Mouse (Mus musculus) right cerebral cortex, postnatal 4 days (tissue): ENCODE measurements around the gene Ubap1.

ENCODE experiments used
- DNase-seq: peaks from one replicate; pipeline ENCODE4 v3.0.0-alpha.2; 2022

Gene Ubap1

DNA sequence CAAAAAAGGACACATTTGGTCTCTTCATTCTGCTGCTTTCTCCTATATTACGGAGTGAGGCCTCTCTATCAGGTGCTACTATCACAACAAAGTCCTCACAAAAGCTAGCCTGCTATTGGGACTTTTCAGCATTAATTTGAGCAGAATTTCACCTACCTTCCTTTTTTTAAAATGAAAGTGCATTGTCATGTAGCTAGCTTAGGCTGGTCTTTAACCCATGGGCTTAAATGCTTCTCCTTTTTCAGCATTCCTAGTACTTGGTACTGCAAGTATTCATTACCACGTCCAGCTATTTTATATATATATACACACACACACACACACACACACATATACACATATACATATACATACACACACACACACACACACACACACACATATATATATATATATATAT lies 9.9 kb downstream of the Ubap1 start:
- DNase-seq = no peak

DNA sequence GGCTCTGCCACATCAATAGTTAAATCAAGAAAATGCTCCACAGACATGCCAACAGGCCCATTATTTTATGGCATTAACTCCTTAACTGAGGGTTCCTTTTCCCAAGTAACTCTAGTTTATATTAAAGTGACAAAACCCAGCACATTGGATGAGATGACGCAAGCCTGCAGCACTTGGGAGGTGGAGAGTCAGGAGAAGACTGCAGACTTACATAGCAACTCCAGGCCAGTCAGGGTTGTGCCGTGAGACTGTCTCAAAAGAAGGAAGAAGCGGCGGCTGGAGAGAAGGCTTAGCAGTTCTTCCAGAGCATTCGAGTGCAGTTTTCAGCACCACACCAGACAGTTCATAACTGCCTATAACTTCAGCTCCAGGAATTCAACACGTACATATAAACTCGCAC lies 10.6 kb downstream of the Ubap1 start:
- no peak for DNase-seq

DNA sequence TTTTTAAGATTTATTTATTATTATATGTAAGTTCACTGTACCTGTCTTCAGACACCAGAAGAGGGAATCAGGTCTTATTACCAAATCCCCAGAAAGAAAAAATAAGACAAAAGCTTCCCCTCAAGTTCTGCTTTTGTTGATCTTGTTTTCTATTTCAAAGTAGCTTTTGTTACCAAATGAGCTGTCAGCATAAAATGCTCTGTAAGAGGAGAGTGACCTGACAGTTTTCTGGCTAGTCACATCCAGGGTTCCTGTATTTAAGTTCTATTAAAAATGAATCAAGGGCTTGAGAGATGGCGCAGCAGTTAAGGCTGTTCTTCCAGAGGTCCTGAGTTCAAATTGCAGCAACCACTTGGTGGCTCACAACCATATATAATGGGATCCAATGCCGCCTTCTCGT lies 12.3 kb downstream of the Ubap1 start:
- no peak for DNase-seq

DNA sequence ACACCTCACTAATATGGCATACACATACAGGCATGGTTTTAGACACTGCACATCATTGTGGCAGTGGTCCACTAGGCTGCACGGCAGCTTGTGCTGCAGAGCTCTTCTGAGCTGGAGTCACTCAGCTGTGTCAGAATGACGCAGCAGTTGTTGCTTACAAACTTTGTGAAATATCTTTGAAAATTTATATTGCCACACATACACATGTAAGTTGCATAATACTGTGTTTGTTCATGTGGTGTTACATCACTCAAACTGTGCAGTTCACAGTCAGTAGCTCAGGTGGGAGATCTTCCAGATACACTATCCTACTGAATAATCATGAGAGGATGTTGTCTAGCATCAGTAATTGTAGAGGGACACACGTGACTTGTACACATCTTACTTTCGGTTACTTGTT lies 19.4 kb downstream of the Ubap1 start:
- DNase-seq = no peak

DNA sequence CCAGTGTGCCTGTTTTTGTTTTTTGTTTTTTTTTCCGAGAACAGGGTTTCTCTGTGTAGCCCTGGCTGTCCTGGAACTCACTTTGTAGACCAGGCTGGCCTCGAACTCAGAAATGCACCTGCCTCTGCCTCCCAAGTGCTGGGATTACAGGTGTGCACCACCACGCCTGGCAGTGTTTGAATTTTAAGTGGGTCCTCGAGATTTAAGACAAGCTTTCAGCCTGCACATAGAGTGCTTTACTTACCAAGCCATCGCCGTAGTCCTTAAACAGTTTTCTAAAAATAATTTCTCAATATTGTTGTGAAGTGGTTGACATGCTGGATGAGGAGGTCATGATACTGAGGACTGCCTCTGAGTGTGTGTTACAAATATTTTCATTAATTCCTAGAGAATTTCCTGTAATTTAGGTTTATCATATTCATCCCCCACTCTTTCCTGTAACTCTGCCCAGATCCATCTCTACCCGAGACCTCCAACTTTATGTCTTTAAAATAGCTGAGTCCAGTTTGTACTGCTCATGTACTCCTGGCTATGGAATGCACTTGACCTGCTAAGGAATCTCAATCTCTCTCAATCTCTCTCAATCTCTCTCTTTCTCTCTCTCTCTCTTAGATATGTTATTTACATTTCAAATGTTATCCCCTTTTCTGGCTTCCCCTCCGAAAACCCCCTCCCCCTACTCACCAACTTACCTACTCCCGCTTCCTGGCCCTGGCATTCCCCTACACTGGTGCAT lies 21.1 kb downstream of the Ubap1 start:
- DNase-seq = no peak

DNA sequence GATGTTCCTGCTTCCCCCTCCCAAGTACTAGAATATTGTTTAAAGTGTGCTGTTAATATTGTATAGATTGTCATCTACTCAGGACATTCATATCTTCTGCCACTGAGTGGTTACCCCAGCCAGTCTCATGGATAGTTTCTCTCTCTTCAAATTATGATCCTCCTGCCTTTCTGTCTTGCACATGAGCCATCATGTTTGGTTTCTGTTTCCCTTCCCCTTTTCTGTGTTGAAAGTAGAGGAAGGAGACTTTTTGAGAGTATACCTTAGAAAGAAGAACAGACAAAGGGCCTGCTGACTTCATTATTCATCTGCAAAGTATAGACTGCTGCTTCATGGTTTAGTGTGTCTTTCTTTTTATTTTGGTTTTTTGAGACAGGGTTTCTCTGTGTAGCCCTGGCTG lies 28.8 kb downstream of the Ubap1 start:
- no peak for DNase-seq

DNA sequence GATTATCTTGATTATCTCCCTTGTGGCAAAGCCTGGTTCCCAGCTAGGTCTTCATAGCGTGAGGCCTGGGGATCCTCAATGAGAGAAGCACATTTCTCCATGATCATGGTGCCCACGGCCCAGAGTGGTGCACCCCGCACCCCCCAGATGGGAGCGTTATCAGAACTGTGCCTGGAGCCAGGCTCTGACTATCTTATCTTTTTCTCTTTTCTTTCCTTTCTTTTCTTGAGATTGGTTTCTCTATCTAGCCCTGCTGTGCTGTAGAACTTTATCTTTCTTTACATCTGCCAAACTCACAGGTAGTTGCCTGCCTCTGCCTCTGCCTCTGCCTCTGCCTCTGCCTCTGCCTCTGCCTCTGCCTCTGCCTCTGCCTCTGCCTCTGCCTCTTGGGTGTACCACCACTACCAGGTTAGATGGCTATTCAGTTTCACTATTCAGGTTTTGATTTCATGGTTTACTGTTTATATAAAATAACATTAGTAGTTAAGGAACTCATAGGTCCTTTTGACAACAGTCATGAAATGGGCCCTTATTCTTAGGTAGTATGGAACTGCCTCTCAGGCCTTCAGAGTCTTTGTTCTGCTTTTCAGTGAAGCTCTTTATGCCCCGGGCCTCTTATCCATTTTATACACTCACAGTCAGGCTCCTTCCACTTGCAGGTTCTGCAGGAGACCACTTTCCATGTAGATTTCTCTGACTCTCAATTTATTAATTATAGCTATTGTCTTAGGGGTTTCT lies 32.6 kb downstream of the Ubap1 start:
- no peak for DNase-seq

DNA sequence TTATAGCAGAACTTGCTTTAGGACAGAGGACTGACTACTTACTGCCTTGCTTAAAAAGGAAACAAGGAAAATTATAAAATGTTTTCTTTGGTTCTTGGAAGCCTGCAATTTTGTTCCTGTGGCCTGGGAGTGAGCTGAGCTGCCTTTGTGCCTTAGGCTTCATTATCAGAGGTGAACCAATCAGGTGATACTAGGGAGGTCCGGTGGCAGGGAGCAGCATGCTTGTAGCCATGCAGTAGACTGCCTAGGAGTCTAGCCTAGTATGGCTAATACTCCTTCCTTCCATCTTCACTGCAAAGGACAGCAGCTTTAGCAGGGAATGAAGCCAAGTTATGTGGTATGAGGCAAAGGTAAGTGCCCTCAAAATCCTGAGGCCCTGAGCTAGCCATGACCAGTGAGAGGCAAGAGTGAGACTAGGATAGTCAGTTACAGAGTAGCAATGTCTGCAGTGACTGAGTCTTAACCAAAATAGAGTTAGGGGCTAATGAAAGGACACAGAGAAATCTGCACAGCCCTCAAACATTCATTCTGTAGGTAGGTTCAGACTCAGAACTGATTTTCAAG lies 37.7 kb downstream of the Ubap1 start:
- no peak for DNase-seq

DNA sequence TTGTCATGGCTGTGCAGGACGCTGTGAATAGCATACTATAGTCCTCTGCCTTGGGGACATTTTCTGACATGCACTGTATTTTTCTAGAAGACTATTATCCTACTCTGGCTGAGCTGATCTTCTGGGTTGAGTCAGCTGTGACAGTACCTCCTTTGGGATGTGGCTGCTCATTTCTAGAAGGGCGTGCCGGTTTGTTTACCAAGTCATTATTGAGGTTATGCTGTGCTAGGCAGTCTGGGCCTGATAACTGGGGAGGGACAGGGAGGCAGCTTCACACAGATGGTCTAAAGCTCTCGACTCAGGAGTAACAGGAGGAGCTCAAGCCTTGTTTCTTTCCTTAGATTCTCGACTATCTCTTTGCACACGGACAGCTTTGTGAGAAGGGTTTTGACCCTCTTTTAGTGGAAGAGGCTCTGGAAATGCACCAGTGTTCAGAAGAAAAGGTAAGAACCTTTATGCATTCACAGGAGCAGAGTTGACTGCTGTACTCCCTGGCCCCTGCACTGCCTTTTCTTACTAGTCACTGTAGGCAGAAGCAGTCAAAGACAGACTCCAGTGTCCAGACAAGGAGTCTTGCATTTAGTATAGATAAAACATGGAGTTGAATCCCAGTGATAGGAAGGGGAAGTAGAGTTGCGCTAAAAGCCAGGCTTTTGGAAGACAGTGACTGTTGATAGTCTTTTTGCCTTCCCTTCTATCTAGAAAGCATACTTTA lies 39.1 kb downstream of the Ubap1 start:
- DNase-seq = no peak

DNA sequence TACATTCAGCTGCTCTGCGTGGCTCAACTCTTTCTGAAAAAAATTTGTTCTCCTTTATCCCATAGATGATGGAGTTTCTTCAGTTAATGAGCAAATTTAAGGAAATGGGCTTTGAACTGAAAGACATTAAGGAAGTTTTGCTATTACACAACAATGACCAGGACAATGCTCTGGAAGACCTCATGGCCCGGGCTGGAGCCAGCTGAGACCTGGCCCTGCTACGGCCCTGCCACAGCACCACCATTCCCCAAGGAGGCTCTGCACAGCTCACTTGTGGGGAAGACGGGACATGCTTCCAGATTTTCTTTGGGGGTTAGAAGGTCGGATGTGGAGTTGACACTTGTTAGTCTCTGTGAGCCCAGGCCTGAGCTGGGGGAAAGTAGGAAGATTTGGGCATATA lies 39.8 kb downstream of the Ubap1 start:
- no peak for DNase-seq

DNA sequence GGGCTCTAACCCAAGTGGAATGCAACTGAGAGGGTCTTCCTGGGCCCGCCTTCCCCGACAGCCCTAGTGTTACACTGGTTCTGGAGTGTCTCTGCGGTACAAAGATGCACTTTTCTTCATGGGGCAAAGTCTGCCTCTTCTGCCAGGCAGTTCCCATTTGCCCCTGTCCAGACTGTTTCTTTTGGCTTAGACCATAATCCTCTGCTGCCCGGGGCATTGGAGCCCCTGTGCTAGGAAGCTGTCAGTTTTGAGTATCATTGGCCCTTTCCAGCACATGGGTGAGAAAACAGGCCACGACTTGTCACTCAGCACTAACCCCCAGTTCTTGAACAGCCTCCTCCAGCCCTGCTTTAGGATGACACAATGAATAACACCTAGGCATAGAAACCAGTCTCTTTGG lies 40.4 kb downstream of the Ubap1 start:
- DNase-seq = no peak

DNA sequence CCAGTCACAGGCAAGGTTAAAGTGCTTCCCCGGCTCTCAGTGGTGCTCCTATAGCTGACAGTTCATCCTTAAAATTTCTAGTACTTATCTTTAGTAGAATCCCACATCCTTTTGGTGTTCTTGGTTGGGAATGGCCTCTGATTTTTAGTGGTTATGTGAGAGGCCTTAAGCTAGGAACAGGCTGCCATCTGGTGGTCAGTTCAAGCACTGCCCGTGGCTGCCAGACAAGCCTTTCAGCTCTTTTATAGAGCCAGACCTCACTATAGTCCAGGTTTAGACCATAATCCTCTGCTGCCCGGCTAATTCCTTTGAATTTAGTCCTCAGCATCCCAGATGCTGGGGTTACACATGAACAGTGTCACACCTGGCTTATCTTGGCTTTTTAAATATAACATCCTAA lies 41.3 kb downstream of the Ubap1 start:
- DNase-seq = peak; percentile 84

DNA sequence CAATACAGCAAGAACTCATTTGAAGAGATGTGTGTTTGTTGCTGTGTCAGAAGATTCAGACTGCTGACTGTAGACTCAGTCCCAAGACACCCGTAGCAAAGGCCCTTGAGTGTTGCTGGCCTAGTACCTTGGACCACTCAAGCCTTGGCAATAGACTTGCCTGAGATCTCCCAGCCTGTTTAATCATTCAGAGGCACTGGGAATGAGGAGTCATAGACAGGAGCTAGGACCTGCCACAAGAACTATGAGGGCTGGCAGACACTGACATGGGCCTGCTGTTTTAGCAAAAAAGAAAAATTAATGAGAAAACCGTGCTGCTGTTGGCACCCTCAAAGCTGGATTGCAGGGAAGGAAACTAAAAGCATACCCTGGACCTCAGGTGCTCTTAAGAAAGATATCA lies 42.2 kb downstream of the Ubap1 start:
- no peak for DNase-seq

DNA sequence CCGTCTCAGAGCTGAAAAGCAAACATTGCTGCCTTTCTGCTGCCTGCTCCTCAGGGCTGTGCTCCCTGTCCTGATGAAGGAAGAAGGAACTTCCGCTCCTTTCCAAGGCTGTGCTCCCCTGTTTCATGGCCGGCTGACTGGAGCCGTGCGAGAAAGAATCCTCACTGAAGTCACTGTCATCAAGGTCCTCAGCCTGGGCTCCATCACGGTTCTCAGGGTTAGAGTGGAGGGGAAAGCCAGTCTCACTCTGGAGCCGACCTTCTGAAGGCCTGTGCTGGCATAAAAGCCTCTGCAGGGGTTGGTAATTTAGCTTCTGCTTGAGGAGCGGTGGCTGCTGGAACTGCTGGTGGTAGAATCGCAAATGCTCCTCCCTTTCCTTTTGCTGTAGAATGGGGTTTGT lies 45.9 kb downstream of the Ubap1 start:
- DNase-seq = no peak

DNA sequence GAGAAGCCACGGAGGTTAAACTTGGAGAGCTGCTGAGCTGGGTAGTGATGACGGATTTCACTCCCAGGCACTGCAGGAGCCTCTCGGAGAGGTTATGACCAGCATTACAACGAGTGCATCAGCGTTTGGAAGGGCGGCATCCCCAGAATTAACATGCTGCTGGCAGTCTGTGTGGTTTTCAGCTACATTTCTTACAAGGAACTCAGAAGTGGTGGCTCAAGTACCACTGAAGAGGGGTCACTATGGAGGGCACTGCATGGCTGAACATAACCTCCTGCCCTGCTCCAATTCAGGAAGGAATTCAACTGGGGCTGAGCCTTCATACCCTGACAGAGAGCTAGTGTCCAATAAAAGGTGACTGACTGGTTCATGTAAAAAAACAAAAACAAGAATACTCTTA lies 49.6 kb downstream of the Ubap1 start:
- no peak for DNase-seq

DNA sequence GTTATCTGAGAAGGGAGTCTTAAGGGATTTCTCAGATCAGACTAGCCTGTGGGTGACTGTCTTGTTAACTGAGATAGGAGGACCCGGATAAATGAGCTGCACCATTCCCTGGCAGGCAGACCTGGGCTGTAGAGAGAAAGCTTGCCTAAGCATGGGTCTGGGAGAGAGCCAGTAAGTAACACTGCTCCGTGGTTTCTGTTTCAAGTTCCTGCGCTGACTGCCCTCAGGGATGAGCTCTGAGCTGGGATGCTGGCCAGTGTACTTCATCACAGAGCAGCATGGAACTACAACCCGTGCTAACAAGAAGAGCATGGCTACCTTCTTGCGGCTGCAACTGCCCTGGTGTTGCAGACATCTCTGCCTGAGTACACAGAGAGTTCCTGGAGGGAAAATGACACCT lies 51.1 kb downstream of the Ubap1 start:
- no peak for DNase-seq

DNA sequence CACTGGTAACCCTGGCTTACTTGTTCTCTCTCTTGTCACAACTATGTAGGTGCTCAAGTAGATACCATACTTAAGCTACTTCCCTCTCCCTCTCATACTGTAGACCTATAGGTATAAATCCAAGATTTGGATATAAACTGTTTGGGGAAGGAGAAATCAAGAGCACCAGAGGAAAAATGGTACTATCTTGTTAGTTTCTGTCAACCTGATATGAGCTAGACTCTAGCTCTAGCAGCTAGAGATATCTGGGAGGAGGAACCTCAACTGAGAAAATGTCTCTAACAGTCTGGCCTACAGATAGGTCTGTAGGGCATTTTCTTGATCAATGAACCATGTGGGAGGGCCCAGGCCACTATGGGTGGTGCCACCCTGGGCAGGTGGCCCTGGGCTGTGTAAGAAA lies 52.4 kb downstream of the Ubap1 start:
- no peak for DNase-seq

DNA sequence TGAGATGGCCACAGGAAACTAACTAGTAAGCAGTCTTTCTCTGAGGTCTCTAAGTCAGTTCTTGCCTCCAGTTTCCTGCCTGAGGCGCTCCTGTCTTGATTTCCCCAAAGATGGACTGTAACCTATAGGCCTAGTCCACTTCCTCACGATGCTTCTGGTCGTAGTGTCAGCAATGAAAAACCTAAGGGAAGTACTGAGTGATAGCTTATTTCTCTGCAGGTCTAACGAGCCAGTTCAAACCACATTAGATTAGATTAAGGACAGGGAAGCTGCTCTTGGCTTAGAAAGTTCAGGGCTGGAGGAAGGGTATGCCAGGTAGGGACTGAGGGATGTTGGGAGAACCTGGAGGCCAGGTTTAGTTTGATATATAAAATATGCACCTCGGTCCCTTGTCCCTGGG lies 52.8 kb downstream of the Ubap1 start:
- no peak for DNase-seq

DNA sequence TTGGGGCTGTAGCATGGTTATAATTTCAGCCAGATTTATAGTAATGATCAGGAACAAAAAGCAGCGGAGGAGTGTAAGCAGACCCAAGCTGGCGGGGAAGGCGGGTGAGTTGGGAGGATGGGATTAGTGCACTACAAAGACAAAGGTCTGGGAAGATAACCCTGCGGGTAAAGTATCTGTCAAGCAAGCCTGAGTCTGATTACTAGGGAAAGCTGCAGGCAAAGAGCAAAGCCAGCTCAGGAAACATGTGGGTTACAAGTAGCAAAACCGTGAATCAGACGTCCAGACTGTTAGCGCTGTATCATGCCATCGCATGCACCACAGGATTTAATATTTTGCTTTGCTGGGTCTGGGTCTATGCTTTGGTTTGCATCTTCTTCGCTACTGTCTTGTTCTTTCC lies 57.8 kb downstream of the Ubap1 start:
- no peak for DNase-seq

DNA sequence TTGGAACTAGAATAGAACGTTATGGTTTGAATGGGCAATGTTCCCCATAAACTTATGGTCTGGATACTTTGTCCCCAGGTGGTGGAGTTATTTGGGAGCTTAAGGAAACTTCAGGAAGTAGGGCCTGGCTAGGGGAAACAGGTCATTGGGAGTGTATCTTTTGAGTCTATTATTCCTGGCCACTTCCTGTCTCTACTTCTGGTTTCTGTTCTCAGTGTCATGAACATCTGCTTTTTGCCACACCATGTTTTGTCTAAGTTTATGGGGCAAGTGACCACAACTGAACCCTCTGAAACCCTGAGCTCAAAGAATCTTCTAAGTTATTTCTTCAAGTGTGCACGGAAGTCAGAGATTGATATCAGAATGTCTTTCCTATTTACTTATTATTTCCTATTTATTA lies 58.6 kb downstream of the Ubap1 start:
- no peak for DNase-seq

DNA sequence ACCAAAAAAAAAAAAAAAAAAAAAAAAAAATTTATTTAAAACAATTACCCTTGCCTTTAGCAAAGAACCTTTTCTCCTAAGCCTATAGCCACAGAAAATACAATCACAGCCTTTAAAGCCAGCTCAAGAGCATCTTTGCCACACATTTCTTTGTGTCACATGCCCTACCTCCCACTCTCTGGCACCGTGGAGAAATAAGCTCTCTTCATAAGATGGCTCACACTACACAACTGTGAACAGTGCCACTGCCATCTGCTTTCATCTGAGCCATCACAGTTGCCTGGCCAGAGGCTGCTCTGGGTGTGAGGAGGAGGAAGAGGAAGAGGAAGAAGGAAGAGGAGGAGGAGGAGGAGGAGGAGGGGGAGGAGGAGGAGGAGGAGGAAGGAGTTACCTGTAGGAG lies 60.5 kb downstream of the Ubap1 start:
- no peak for DNase-seq

DNA sequence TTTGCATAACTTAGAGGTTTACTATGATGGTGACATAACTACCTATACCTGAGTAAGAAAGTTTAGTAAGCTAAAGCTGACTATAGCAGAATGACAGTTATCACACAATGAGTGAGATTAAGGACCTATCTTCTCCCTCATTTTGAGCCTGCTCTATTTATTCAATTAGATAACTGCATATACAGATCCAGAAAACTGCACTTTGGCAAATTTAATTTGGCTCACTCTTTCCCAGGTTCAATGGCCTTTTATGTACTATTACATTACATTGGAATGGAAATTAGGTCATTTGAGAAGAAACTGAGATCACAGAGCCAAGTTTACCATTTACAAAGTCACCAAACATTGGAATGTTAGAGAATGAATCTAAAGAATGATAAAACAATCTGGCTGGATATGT lies 68.2 kb downstream of the Ubap1 start:
- DNase-seq = no peak

DNA sequence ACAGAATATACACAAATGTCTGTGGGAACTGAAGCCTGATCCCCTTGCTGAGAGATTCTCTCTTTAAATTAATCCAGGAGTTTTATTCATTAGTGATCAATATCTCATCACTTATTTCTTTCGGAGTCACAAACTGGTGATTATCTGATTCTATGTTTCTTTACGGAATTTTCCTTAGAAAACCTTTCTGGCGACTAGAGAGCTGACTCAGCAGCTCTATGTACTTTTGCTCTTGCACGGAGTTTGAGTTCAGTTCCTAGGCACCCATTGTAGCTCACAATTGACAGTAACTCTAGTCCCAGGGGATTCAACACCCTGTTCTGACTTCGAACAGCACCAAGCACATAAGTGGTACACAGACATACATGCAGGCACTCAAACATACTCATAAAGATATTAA lies 90.1 kb downstream of the Ubap1 start:
- no peak for DNase-seq
